Mouse (Mus musculus) ES-Bruce4 (cell line): ENCODE data around the gene Rad9b.

Source experiments
- CTCF ChIP-seq: IDR thresholded peaks from one replicate; pipeline ENCODE4 v1.8.1; 2011; ENCODE audit warnings: low read depth, low read length
- POLR2A ChIP-seq: IDR thresholded peaks from one replicate; pipeline ENCODE4 v1.8.1; 2011; ENCODE audit warnings: low read length; ENCODE audit not compliant: insufficient read depth

- TF ChIP-seq POLR2A (no peak), CTCF (no peak)
Measured at GRCm38 (mm10) chr5:122304541-122304940, 49.5 kb downstream of the Rad9b start.
